Mouse (Mus musculus): ENCODE results near the gene Kazn. TPM values are rescaled to one million over a fixed set of nuclear protein-coding genes. Genes with fewer than 3 reads are reported as not detected.

The Kazn gene
- 2.4 TPM for polyA plus RNA-seq (2014; fragmentation: Illumina TruSeq; extraction: RNeasy Lipid Tissue Mini Kit (QIAGEN cat#74804); ENCODE audit: low read depth, low replicate concordance)

GRCm38 (mm10) chr4:142239240-142240126, at the start of gene Kazn:
Gene Kazn (minus strand): TSS chr4:142239401.

DNA sequence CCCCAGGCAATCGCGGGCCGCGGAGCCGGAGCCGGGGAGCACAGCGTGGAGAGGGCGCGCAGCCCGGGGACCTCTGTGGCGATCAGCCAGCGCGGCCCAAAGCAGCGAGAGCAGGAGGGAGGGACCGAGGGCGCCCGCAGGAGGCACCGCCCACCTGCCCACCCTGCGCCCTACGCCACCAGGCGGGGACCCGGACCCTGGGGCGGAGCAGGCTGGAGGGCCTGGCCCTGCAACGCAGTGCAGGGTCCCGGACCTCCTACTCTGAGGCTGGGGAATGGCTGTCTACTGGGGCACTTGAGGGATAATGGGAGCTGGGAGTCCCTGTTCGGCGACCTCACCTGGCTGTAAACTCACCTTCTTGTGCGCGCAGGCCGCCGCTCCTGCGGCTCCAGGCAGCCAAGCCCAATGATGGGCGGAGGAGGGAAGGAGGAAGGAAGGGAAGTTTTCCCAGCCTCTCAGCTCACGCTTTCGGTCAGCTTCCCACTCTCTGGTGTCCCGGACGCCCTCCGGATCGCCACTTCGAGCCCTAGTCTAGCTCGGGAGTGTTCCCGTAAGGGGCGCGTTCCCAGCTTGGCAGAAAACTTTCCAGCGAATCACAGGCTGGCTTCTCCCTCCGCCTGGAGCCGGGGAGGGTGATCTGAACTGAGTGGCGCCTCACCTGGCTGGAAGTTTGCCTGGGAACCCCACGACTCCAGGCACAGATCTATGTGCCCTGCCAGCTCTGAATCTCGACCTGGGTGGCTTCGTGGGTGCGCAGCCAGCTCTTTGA, 154.9 kb downstream of the Kazn start, which contains the start of gene Tmem51:
Gene Tmem51 (minus strand): TSS at position 174 of the 769 bp plus-strand sequence.

Other genes with a start within 250 kb of the Kazn start
- gene Fhad1, start 224.3 kb downstream of the Kazn start, polyA plus RNA-seq (2014; fragmentation: Illumina TruSeq; extraction: RNeasy Lipid Tissue Mini Kit (QIAGEN cat#74804); ENCODE audit: low read depth, low replicate concordance): 0.52 TPM
- 7.1 TPM for gene Tmem51, start 155.1 kb downstream of the Kazn start, polyA plus RNA-seq (2014; fragmentation: Illumina TruSeq; extraction: RNeasy Lipid Tissue Mini Kit (QIAGEN cat#74804); ENCODE audit: low read depth, low replicate concordance)